Mouse (Mus musculus) WW6 (cell line): ENCODE results near the gene Hist4h4.
"Not testable (repeated sequence)": the region's sequence is repeated elsewhere in the genome, so short reads cannot be mapped to it uniquely, and the experiment has no call there.

Experiments used
- DNase-seq: peaks from one replicate; pipeline ENCODE4 v3.0.0-alpha.2; 2013; ENCODE audit warnings: low read depth, low spot score

Hist4h4 gene

DNA sequence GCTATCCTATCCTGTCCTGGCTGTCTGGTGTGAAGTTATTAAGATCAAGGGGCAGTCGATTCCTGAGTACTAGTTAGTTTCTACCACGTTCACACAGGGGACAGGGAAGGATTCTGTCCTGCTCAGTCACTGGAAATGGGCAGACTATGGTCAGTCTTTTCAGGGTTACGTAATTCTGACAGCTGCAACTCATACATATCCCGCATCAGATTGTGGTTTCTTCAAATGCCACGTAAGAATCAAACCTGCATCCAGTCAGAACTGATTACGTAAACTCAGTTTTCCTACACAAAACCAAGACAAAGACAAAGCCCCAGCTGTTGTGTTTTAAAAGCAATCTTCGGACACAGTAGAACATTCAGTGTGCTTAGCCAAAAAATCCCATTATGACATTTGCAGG is 11.2 kb upstream of the Hist4h4 start:
- no peak for DNase-seq

DNA sequence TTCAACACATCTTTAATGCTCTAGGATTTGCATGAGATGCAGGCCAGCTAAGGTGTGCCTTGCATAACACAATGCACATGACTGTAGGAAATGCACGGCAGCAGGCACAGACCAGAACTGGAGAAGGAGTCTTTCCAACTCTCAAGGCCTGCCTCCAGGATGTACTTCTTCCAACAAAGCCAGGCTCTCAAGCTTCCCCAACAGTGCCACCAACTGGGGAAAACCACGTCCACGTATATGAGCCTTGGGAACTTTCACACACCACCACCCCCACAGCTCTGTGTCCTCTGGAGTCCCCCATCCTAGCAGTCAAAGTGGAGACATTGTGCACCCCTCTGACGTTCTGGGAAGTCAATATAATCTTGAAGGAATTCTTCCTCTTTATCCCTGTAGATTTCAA is 8.9 kb upstream of the Hist4h4 start:
- DNase-seq: no peak

DNA sequence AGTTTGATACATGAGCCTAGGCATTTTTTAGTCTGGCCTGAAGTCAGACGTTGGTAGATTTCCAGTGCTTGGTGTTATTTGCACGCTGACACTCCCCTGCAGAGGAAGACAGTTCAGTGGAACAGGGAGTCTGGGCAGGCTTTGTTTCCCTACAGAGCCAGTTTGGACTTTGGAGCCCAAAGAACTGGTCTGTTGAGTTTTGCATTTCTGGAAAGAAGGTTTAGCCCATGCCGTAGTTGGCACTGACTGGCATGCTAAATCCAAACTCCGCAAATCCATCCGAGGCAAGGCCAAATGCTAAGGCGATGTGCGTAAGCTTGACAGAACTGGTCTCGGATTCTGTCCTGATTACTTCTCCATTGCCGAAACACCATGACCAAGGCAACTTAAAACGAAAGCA is 7.0 kb upstream of the Hist4h4 start:
- DNase-seq: no peak

DNA sequence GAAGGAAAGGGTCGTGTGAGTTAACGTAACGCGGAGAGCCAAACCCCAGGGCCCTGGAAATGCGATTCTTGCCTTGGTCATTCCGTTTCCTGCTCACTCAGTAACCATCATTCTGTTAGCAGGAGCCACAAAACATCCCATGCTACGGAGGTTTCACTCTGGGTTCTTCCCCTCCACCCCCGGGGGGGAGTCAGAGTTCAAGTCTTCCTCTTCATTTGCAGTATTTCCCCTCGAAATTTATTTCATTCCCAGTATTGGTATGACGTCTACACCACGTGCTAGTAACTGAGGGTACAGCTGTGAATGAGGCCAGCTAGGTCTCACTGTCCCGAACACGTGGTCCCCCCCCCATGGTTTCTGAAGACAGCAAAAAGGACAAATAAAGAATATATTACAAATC is 5.5 kb upstream of the Hist4h4 start:
- no peak for DNase-seq

DNA sequence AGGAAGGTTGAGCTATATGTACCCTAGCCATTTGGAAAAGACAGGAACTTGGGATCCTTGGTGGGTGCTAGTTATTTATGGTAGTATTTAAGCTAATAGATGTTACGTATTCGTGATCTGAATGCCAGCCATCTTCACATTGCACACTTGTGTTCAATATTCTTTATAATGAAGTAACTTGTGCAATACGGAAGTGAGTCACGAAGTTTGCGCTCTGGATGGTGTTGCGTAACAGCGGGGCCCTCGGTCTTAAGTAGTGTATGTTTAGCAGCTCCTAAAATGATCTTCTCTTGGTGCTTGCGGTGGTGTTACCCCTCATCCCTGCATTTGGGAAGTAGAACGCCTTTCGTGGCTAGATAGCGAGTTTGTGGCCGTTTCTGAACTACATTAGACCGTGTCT is 4.9 kb upstream of the Hist4h4 start:
- DNase-seq: no peak

DNA sequence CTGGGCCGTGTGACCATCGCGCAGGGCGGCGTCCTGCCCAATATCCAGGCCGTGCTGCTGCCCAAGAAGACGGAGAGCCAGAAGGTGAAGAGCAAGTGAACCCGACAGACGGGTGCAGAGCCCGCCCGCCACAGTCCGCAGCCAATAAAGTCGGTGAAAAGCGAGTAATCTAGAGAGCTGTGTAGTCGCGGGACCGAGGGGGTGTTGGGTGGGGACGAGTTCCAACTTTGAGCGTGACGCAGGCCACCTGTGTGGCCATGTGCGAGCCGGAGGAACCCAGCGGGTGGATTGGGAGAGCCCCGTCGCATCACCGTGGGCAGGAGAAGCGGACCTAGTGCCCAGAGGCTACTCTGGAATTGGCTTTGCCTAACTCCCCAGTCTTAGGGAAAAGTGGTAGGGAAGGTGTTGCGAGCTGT is 4.4 kb upstream of the Hist4h4 start:
- no peak for DNase-seq

DNA sequence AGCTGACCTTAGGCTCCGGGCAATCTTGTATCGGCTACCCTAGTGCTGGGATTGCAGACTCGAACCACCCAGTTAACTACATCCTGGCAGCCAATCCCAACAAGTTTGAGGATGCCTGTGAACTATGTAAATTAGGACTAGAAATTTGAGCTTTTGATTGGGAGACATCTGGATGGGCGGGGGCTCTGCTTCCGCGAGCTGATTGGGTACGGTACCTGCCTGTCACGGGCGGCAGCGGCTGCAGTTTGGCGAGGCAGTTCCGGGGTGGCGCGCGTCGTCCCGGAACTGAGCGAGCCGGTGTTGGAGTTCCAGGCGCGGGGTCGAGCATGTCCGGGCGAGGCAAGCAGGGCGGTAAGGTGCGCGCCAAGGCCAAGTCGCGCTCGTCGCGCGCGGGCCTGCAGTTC is 3.8 kb upstream of the Hist4h4 start, which contains the start of gene H2afj:
Gene H2afj, plus strand, starts transcription at position 231 of the 404 bp plus-strand sequence.
- peak; percentile 95 for DNase-seq

DNA sequence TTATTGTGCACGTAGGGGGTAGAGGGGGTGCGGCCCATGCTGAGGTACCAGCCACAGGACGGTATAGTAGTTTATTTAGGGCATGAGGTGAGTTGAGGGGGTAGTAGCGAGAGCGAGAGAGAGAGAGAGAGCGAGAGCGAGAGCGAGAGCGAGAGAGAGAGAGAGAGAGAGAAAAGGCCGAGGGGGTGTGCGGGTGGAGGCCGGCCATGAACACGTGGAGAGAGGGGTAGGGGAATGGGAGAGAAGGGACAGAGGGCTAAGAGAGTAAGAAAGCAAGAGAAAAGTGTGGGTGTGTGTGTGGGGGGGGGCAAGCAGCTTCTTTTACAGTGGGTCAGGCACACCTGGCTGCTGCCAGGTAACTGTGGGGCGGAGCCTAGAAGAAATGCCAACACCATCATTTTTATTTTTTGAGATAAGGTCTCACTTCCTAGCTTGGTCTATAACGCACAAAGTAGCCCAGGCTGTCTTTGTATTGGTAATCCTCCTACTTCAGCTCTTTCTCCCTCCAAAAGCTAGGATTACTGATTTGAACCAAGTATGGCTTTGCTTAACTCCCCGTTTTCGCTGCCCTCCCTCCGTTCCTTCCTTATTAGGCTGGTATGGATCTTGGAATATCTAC is 3.3 kb upstream of the Hist4h4 start:
- no peak for DNase-seq

DNA sequence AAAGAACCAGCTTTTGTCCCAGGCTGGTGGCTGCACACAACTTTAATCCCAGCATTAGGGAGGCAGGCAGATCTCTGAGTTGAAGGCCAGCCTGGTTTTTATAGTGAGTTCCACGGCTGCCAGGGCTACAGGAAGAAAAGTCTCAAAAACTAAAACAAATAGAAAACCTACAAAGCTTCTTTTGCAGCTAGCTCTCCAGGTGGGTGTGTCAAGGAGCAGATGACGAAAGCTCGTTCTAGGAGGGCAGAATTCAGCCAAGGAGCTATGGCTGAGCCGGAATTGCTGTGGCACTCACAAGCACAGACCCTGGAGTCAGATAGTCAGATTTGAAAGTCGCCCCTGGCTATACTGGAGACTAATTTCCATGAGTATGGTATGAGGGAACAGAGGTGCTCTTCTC is 2.6 kb upstream of the Hist4h4 start:
- no peak for DNase-seq

DNA sequence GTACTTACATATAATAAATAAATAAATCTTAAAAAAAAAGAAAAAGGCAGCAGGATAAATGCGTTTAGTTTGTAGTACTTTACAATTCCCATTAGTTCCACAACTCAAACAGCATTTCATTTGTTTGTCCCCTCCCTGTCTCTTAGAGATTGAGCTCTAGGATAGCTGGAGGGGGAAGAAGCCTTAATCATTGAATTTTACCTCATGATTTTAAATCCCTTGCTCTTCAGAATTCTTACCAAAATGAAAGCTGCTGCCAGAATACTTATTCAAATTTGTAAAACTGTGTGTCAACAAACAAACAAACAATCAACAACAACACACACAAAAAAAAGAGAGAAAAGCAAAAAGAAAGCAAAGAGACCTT is 1.2 kb upstream of the Hist4h4 start:
- no peak for DNase-seq

DNA sequence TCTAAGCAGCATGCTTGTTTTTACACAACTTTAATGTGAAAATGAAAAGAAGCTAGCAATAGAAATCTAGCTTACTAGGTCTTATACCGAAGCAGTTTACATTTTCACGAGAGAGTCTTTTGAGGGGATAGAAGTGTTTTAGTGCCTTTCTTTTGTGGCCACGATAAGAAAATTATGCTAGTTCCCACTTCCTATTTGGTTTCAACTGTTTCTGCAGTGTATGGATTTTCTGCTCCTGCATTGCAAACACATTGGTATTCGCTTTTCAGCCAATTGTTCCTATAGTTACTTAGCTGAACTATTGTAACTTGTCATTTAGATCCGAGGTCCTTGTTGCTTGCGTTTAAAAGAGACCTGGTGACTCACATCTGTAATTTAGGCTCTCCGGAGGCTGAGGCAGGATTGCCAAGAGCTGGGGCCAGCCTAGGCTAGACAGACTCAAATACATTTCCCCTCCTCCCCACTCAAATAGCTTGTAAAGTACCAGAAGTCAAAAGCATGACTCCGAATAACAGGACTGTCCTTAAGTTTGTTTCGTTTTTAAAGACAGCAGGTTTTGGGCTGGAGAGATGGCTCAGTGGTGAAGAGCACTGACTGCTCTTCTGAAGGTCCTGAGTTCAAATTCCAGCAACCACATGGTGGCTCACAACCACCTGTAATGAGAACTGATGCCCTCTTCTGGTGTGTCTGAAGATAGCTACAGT is 642 bp upstream of the Hist4h4 start:
- DNase-seq: no peak

DNA sequence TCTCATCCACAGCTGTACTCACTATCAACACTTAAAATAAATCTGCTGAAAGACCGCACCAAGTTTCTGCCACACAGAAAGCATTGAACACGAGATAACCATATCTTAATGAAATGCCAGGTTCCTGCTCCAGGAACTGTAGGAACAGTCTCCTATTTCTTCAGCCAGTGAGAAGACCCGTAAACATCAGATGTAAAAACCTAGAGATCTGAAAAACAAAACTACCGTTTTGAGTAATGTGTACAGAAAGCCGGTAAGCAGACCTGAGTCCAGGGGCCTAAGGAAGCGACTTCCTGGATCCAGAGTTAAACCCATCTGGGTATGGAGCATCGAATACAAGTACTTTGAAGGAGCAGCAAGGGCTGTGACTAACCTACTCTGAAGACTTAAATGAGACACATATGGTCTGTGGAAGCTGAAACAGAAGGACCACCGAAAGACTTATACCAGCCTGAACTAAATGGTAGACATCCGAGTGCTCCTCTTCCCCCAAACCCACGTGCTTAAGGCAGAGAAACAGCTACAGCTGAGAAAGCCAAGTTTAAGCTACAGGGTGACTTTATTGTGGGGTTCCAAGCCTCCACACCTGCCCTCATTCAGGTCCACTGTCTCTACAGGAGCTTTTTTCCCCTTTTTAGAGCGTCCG is 999 bp downstream of the Hist4h4 start:
- no peak for DNase-seq

DNA sequence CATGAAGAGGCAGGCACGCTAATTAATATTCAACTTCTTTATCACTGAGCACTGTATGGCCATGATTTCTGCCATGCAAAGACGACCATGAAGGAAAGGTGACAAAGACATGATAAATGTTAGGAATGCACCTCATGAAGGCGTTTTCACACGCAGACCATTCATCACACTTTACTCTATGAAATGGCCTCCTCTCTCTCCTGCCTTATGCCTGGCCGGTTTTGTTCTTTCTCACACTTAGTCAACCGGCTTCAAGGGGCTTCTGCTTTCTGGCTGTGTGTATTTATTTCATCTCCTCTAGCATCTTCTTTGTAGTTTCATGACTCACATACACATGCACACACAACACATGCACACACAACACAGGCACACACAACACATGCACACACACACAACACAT is 2.9 kb downstream of the Hist4h4 start:
- no peak for DNase-seq

DNA sequence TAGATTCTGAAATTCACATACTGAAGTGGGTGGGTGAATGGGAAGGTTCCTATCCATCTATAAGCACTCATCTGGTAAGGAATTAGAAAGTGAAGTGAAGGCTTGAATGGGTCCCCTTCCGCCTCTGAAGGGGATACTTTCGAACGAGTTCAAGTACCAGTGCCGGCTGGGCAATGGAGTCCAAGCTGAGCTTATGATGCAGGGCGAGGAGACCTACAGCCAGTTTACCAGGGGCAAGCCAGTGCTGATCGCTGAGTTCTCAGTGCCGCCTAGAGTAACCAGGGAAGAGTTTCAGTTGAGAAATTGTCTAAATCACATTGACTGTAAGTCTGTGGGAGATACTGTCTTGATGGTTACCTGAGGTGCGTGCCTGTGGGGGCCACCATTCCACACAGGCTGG is 3.5 kb downstream of the Hist4h4 start:
- DNase-seq: no peak

DNA sequence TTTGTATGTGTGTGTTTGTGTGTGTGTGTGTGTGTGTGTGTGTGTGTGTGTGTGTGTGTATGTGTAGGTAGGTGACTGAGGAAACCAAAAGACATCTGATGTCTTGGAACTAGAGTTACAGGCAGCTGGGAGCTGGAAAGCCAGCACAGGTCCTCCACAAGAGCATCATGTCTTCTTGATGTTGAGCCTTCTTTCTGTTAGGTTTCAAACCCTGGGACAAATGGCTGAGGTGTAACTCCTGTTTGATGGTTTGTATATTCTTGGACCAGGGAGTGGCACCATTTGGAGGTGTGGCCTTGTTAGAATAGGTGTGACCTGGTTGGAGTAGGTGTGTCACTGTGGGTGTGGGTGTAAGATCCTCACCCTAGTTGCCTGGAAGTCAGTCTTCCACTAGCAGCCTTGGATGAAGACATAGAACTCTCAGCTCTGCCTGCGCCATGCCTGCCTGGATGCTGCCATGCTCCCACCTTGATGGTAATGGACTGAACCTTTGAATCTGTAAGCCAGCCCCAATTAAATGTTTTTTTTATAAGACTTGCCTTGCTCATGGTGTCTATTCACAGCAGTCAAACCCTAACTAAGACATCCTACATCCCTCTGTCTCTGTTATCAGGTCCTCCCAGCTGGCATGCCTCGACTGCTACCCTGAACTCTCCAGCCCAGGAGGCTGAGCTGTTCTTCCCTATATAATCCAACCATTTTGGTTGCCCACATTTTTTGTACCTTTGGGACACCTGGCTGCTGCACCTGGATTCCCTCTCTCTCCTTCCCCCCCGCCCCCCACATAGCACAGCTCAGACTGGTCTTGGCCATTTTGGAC is 6.1 kb downstream of the Hist4h4 start:
- not testable (repeated sequence) for DNase-seq

DNA sequence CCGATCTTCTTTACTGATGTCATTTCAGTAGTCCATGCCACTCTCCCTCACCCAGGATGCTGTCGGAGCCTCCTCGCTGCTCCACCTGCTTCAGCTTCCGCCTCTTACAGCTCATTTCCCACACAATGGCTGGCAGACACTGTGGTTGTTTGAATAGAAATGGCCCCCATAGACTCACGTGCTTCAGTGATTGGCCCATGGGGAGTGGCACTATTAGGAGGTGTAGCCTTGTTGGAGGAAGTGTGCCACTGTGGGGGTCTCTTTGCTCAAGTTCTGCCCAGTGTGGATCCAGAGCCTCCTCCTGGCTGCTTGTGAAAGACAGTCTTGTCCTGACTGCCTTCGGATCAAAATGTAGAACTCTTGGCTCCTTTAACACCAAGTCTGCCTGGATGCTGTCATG is 8.4 kb downstream of the Hist4h4 start:
- DNase-seq: no peak

DNA sequence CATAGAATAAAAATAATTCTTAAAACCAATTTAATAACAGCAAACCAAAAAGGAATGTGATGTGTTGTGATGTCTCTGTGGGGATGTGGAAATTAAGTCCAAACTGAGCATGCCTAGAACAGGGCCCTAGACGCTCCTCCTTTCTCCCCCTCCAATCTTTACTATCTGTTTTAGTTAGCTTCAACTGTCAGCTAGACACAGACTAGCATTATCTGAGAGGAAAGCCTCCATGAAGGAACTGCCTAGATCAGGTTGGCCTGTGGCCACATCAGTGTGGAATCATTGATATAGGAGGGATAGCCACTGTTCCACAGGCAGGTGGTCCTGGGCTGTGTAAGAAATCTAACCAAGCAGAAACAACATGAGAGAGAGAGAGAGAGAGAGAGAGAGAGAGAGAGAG is 9.1 kb downstream of the Hist4h4 start:
- no peak for DNase-seq

DNA sequence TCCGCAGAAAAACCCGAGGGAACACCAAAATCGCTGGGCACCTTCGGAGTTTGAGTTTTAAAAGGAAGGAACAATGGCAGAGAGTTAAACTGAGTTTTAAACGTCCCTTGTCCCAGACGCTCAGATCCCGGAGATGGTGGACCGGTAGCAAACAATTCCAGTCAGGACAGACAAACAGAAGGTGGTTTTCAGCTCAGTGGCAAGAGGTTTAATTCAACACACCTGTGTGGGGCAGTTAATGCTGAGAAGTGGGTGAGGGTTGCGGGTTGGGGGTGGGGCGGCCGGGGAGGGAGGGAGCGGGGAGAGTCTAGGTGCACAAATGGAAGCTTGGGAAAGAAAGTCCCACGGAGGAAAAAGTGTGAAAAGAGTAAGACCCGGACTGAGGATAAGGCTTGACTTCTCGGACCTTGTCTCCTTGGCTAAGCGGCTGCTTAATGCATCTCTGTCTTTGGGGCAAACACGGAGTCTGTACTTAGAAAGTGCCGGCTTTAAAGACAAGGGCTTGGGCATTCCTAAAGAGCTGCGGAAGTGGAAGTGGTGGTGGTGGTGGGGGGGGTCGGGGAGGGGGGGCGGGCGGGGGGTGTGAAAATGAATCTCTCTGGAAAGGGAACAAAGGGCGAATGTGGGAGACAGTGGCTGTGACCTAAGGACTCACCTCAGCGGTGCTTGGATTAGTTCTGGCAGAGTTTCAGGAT is 10.2 kb downstream of the Hist4h4 start:
- DNase-seq: no peak

DNA sequence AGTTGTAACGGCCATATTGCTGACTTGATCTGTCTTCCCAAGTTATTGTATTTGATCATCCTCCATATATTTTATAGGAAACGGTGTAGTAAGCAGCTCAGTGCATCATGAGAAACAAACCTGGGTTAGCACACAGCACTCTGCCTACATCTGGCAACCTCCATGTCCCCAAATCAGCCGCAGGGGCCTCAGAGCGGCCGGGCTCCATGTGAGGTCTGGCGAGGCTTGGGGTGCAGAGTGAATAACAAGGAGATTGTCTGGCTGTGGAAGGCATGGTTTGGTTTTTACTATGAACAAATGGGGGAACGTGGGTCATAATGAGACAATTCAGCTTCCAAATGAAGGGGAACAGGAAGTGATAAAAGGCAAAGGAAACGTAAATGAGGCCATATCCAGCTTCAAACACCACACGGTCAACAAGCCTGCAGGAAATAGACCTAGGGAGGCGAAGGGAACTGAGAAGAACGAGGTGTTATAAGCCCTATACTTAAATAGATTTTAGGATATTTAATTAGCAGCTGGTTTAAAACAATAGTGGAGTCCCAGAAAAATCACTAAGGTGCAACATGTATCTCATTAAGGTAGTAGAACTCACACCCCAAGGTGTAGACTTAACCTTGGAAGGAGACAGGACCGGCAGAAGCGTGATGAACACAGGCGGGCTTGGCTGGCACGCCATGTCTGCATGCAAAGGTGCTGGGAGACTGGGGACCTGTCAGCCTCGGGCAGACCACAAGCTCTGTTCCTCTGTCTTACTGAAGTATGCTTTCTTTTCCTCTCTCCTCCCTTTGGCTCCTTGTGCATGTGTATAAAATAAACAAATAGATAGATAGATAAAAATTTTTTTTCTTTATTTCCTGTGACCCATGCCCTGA is 11.1 kb downstream of the Hist4h4 start:
- DNase-seq: no peak

DNA sequence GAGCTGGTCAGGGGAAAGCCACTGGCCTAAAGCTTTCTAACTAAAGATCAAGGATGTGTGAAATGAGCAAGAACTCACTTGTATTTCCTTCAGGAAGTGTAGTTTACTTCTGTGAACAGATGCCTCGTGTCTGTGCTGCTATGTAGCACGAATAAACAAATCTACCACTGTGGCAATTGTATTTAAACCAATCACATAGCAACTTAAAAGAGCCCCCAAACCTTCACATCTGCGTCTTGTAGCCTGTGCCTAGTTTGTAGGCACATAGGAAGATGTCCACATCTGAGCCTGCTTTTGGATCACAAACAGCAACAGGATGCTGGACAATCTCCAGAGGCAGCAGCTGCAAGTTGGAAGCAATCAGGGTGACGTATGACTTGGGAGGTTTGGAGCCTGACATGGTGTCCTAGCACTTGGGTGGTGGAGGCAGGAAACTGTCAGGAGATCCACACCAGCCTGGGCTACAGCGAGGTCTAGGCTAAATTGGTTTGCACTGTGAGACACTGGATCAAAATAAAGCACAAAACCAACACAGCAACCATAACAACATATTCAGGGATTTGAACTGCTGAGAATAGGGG is 14.7 kb downstream of the Hist4h4 start:
- DNase-seq: no peak
